Mouse (Mus musculus): ENCODE data around the gene Rdh13. TPM values are rescaled to one million over a fixed set of nuclear protein-coding genes. Genes with fewer than 3 reads are reported as not detected.

Rdh13 gene
- polyA plus RNA-seq (2012; fragmentation: generic; extraction: Trizol): 1 to 10 TPM; 2.8 to 7.2 TPM

GRCm38 (mm10) chr7:4445216-4445791, at the start of gene Rdh13:
Rdh13 (minus strand) TSS chr7:4445649.

DNA sequence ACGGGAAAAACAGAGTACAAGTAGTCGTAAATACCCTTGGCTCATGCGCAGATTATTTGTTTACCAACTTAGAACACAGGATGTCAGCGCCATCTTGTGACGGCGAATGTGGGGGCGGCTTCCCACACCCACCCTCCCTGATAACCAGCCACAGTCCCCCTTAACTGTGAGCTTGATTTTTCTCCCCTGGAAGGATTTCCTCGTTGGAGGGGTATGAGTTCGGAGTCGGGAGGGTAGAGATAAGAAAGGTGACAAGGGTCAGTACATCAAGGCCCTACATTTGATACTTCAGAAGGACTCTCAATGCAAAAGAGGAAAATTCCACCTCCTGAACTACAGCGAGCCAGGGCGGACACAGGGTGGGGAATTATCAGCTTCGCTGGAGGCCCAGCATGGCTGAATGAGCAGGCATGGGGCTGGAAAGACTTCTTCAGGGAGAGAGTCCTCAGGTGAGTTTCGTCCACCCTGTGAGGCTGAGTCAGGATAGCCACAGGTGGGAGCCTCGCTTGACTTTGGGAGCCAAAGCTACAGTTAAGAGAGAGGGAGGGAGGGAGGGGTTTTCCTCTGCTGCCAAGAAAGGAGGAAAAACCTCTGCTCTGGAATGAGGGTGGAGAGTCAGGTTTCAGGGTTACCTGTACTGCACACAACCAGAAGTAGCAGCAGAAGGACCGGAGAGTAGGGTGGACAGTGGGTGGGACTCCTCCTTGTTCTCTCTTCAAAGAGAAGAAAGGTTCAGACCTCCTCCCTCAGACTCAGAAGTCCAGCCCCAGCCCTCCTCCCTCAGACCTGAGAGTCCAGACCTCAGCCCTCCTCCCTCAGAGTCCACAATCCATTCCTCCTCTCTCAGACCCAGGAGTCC, 15.4 kb upstream of the Rdh13 start, which contains the start of gene Eps8l1:
Gene Eps8l1 (plus strand): TSS at position 99 of the 859 bp plus-strand sequence.

DNA sequence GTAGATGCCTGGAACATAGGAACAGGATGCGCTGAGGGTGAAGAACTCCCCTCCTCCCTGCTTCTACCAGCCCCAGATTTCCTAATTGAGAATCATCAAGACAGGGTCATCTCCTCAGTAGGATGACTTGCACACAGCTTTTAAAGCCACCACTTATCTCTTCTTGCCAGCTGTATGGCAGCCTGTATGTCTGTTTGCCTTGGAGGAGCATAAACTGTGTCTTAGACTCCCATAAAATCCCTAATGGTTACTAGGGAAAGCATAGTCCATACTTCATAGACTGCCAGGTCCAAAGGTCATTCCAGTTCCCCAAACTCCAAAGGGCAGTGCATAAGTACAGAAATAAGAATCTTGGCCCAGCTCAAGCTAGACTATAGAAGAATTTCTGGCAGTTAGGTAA, 47.7 kb downstream of the Rdh13 start, which contains the start of gene Gp6:
Gene Gp6 (minus strand): TSS at position 15 of the 400 bp plus-strand sequence.

Other genes starting within 250 kb of the Rdh13 start
- not detected for gene Lilra5, start 207.9 kb downstream of the Rdh13 start, polyA plus RNA-seq (2012; fragmentation: generic; extraction: Trizol)
- gene Ncr1, start 107.9 kb downstream of the Rdh13 start, polyA plus RNA-seq (2012; fragmentation: generic; extraction: Trizol): not detected
- not detected for gene Gp6, start 47.9 kb downstream of the Rdh13 start, polyA plus RNA-seq (2012; fragmentation: generic; extraction: Trizol)
- 1 to 10 TPM in 1 of 2 experiments, under 1 TPM in 1; 0.28 to 1.1 TPM for gene Eps8l1, start 15.0 kb upstream of the Rdh13 start, polyA plus RNA-seq (2012; fragmentation: generic; extraction: Trizol)
- gene Ppp1r12c, start 56.0 kb upstream of the Rdh13 start, polyA plus RNA-seq (2012; fragmentation: generic; extraction: Trizol): 10 to 100 TPM; 35.2 to 55.0 TPM
- gene Tnnt1, start 70.7 kb upstream of the Rdh13 start, polyA plus RNA-seq (2012; fragmentation: generic; extraction: Trizol): 1 to 10 TPM in 1 of 2 experiments, under 1 TPM in 1; 0.04 to 4.4 TPM
- 1 to 10 TPM in 1 of 2 experiments, under 1 TPM in 1; 0.12 to 3.6 TPM for gene Tnni3, start 78.6 kb upstream of the Rdh13 start, polyA plus RNA-seq (2012; fragmentation: generic; extraction: Trizol)
- gene Dnaaf3, start 86.8 kb upstream of the Rdh13 start, polyA plus RNA-seq (2012; fragmentation: generic; extraction: Trizol): 1 to 10 TPM; 2.1 to 3.7 TPM
- gene Syt5, start 101.9 kb upstream of the Rdh13 start, polyA plus RNA-seq (2012; fragmentation: generic; extraction: Trizol): under 1 TPM in 1 of 2 experiments, not detected in 1; 0.04 TPM
- not detected for gene Ptprh, start 158.4 kb upstream of the Rdh13 start, polyA plus RNA-seq (2012; fragmentation: generic; extraction: Trizol)
- gene Tmem86b, start 185.8 kb upstream of the Rdh13 start, polyA plus RNA-seq (2012; fragmentation: generic; extraction: Trizol): 1 to 10 TPM; 1.9 to 4.9 TPM
- 10 to 100 TPM; 24.9 to 47.9 TPM for gene Ppp6r1, start 213.4 kb upstream of the Rdh13 start, polyA plus RNA-seq (2012; fragmentation: generic; extraction: Trizol)
- gene Hspbp1, start 239.4 kb upstream of the Rdh13 start, polyA plus RNA-seq (2012; fragmentation: generic; extraction: Trizol): 100 to 1,000 TPM in 1 of 2 experiments, 10 to 100 TPM in 1; 56.4 to 125 TPM
- gene Brsk1, start 245.0 kb upstream of the Rdh13 start, polyA plus RNA-seq (2012; fragmentation: generic; extraction: Trizol): 10 to 100 TPM in 1 of 2 experiments, 1 to 10 TPM in 1; 3.8 to 11.2 TPM